Mouse (Mus musculus) heart, postnatal 0 days (tissue): Measurements from ENCODE around the gene Rasgrf2. TPM values are rescaled to one million over a fixed set of nuclear protein-coding genes. Genes with fewer than 3 reads are reported as not detected.

Source experiments
- ATAC-seq: fragments of 200-750 bp; cut with Nextera tagmentation; 2 replicates; pipeline ENCODE4 v1.8.0; 2017; ENCODE audit warnings: low read depth, moderate number of reproducible peaks, moderate library complexity; ENCODE audit not compliant: insufficient read depth
- DNase-seq: peaks from one replicate; pipeline ENCODE4 v3.0.0-alpha.2; 2016; ENCODE audit warnings: low spot score
- H3K27ac ChIP-seq: fragments of 300-500 bp; sonication (generic); 2 replicates; pipeline ENCODE4 v1.5.1; 2014; ENCODE audit warnings: low read depth, mild to moderate bottlenecking
- H3K27me3 ChIP-seq: fragments of 300-500 bp; sonication (generic); 2 replicates; pipeline ENCODE4 v1.6.1; 2014; ENCODE audit warnings: low read length, mixed read lengths; ENCODE audit not compliant: control insufficient read depth, insufficient read depth
- H3K36me3 ChIP-seq: fragments of 300-500 bp; sonication (generic); replicated peaks from 2 replicates; pipeline ENCODE4 v1.6.1; 2014; ENCODE audit warnings: low read length, mixed read lengths; ENCODE audit not compliant: control insufficient read depth, insufficient read depth
- H3K4me1 ChIP-seq: fragments of 300-500 bp; sonication (generic); 2 replicates; pipeline ENCODE4 v1.6.1; 2014; ENCODE audit warnings: antibody characterized with exemption; ENCODE audit not compliant: control insufficient read depth, insufficient read depth
- H3K4me2 ChIP-seq: fragments of 300-500 bp; sonication (generic); 2 replicates; pipeline ENCODE4 v1.6.1; 2014; ENCODE audit warnings: low read depth, mild to moderate bottlenecking, low read length, moderate library complexity
- H3K4me3 ChIP-seq: fragments of 300-500 bp; sonication (generic); 2 replicates; pipeline ENCODE4 v1.5.1; 2014; ENCODE audit warnings: low read depth, low read length
- H3K9ac ChIP-seq: fragments of 300-500 bp; sonication (generic); replicated peaks from 2 replicates; pipeline ENCODE4 v1.6.1; 2014; ENCODE audit warnings: low read depth, low read length, mixed read lengths
- H3K9me3 ChIP-seq: fragments of 300-500 bp; sonication (generic); replicated peaks from 2 replicates; pipeline ENCODE4 v1.6.1; 2016; ENCODE audit warnings: low read length; ENCODE audit not compliant: control insufficient read depth
- CTCF ChIP-seq: IDR thresholded peaks from 2 replicates; pipeline ENCODE4 v1.5.1; 2016; ENCODE audit warnings: antibody characterized with exemption, control low read depth, low read depth
- EP300 ChIP-seq: IDR thresholded peaks from 2 replicates; pipeline ENCODE4 v1.6.1; 2016; ENCODE audit warnings: antibody characterized with exemption, low read depth
- WGBS: fragments of 180-500 bp; shearing (Covaris S2); extraction: QIAGEN DNeasy Blood & Tissue Kit; methylation state at CpG from one replicate; pipeline ENCODE4 v1.1.7; 2014; 5-methylcytosine and 5-hydroxymethylcytosine counted together
- polyA plus RNA-seq: library from polyadenylated mRNA; unstranded; fragments of >200 nt; fragmentation: Nextera tagmentation; extraction: Ambion mirVana; gene quantifications from 2 replicates; pipeline ENCODE4 v1.2.1, GENCODE M21; 2015
- total RNA-seq: library from RNA; depleted of rRNA; stranded (reverse); fragments of >200 nt; gene quantifications from 2 replicates; pipeline ENCODE4 v1.2.3, GENCODE M21; 2014; ENCODE audit warnings: low replicate concordance

Rasgrf2 gene
- total and polyA plus RNA-seq, 2 experiments from 2014 or later, result 0.34 to 1.8 TPM

- Histone ChIP-seq H3K27ac (no peak overlapping the region), H3K4me1 (no peaks in the 10 kb centered on the region), H3K9ac (no peak overlapping the region), H3K4me2 (no peak overlapping the region), H3K36me3 (no peaks in the 10 kb centered on the region), H3K4me3 (no peak overlapping the region), H3K27me3 (no peaks in the 10 kb centered on the region), H3K9me3 (no peaks in the 10 kb centered on the region)
- TF ChIP-seq EP300 (no peak), CTCF (peak; percentile 24; the same call in 1 of the 2 replicates)
- 69% methylated on average over 4 of the region's 4 CpGs for WGBS
- DNase-seq (no peak), ATAC-seq (no peak)
These were observed 202.7 kb downstream of the Rasgrf2 start for GRCm38 (mm10) chr13:91928605-91929389.

- TF ChIP-seq CTCF, result no peak
- no peak for TF ChIP-seq EP300
- H3K4me3 ChIP-seq, result no peak overlapping the region
- H3K9me3 ChIP-seq, result no peaks in the 10 kb centered on the region
- no peak for ATAC-seq
- H3K27ac ChIP-seq, result no peak overlapping the region
- DNase-seq, result no peak
- no peaks in the 10 kb centered on the region for H3K4me1 ChIP-seq
- no peaks in the 10 kb centered on the region for H3K27me3 ChIP-seq
- 56% methylated on average over 3 of the region's 3 CpGs for WGBS
- H3K9ac ChIP-seq, result no peak overlapping the region
- no peaks in the 10 kb centered on the region for H3K36me3 ChIP-seq
- H3K4me2 ChIP-seq, result no peak overlapping the region
These were observed 210.4 kb downstream of the Rasgrf2 start for GRCm38 (mm10) chr13:91921010-91921409.

GRCm38 (mm10) chr13:91918764-91919163 is 212.7 kb downstream of the Rasgrf2 start:
- DNase-seq, result no peak
- TF ChIP-seq EP300 (no peak), CTCF (no peak)
- Histone ChIP-seq H3K27me3 (no peaks in the 10 kb centered on the region), H3K4me1 (no peaks in the 10 kb centered on the region), H3K4me2 (no peak overlapping the region), H3K27ac (no peak overlapping the region), H3K9me3 (no peaks in the 10 kb centered on the region), H3K36me3 (no peaks in the 10 kb centered on the region), H3K9ac (no peak overlapping the region), H3K4me3 (no peak overlapping the region)
- ATAC-seq, result no peak
- WGBS, result 77% methylated on average over 5 of the region's 5 CpGs

GRCm38 (mm10) chr13:91917835-91918234 is 213.6 kb downstream of the Rasgrf2 start:
- no peaks in the 10 kb centered on the region for H3K4me1 ChIP-seq
- H3K27me3 ChIP-seq, result no peaks in the 10 kb centered on the region
- H3K36me3 ChIP-seq, result no peaks in the 10 kb centered on the region
- H3K4me3 ChIP-seq, result no peak overlapping the region
- no peak overlapping the region for H3K27ac ChIP-seq
- no peak overlapping the region for H3K9ac ChIP-seq
- ATAC-seq (no peak), DNase-seq (no peak)
- H3K9me3 ChIP-seq, result no peaks in the 10 kb centered on the region
- no peak overlapping the region for H3K4me2 ChIP-seq
- TF ChIP-seq CTCF (no peak), EP300 (no peak)
- WGBS, result 73% methylated on average over 2 of the region's 2 CpGs

- Histone ChIP-seq H3K4me1 (no peaks in the 10 kb centered on the region), H3K9me3 (no peaks in the 10 kb centered on the region), H3K4me2 (no peak overlapping the region), H3K27ac (no peak overlapping the region), H3K9ac (no peak overlapping the region), H3K27me3 (no peaks in the 10 kb centered on the region), H3K4me3 (no peak overlapping the region), H3K36me3 (no peaks in the 10 kb centered on the region)
- ATAC-seq, result peak; percentile 47; the same call in 1 of the 2 replicates
- no peak for DNase-seq
- TF ChIP-seq CTCF (no peak), EP300 (no peak)
- 78% methylated on average over 5 of the region's 5 CpGs for WGBS
These were observed 215.1 kb downstream of the Rasgrf2 start for GRCm38 (mm10) chr13:91916308-91916707.
